Mouse (Mus musculus) embryonic facial prominence, embryonic 15.5 days (tissue): Measurements from ENCODE around the gene Usp1. TPM values are rescaled to one million over a fixed set of nuclear protein-coding genes. Genes with fewer than 3 reads are reported as not detected.
"Not testable (repeated sequence)": the region's sequence is repeated elsewhere in the genome, so short reads cannot be mapped to it uniquely, and the experiment has no call there.

Experiments used
- ATAC-seq: fragments of 200-750 bp; cut with Nextera tagmentation; 2 replicates; pipeline ENCODE4 v1.8.0; 2017; ENCODE audit warnings: low read depth, moderate TSS enrichment; ENCODE audit not compliant: insufficient number of reproducible peaks, low FRiP score, low TSS enrichment
- H3K27ac ChIP-seq: fragments of 300-500 bp; sonication (generic); replicated peaks from 2 replicates; pipeline ENCODE4 v1.5.1; 2015; ENCODE audit warnings: mild to moderate bottlenecking, inconsistent platforms
- H3K27me3 ChIP-seq: fragments of 300-500 bp; sonication (generic); 2 replicates; pipeline ENCODE4 v1.6.1; 2015; ENCODE audit warnings: inconsistent platforms
- H3K36me3 ChIP-seq: fragments of 300-500 bp; sonication (generic); 2 replicates; pipeline ENCODE4 v1.6.1; 2015; ENCODE audit warnings: mild to moderate bottlenecking, inconsistent platforms
- H3K4me1 ChIP-seq: fragments of 300-500 bp; sonication (generic); 2 replicates; pipeline ENCODE4 v1.6.1; 2015; ENCODE audit warnings: inconsistent platforms
- H3K4me2 ChIP-seq: fragments of 300-500 bp; sonication (generic); replicated peaks from 2 replicates; pipeline ENCODE4 v1.6.1; 2015; ENCODE audit warnings: mild to moderate bottlenecking, inconsistent platforms
- H3K4me3 ChIP-seq: fragments of 300-500 bp; sonication (generic); replicated peaks from 2 replicates; pipeline ENCODE4 v1.5.1; 2015; ENCODE audit warnings: mild to moderate bottlenecking, inconsistent platforms
- H3K9ac ChIP-seq: fragments of 300-500 bp; sonication (generic); 2 replicates; pipeline ENCODE4 v1.6.1; 2015; ENCODE audit warnings: inconsistent platforms
- H3K9me3 ChIP-seq: fragments of 300-500 bp; sonication (generic); replicated peaks from 2 replicates; pipeline ENCODE4 v1.6.1; 2016; ENCODE audit warnings: inconsistent platforms
- WGBS: fragments of 180-500 bp; shearing (Covaris S2); methylation state at CpG from one replicate; pipeline ENCODE4 v1.1.7; 2015; 5-methylcytosine and 5-hydroxymethylcytosine counted together
- polyA plus RNA-seq: library from polyadenylated mRNA; unstranded; fragments of >200 nt; fragmentation: Nextera tagmentation; extraction: Ambion mirVana; gene quantifications from 2 replicates; pipeline ENCODE4 v1.2.1, GENCODE M21; 2015

Gene Usp1
- polyA plus RNA-seq, 1 experiment from 2014 or later: 78.7 TPM

GRCm38 (mm10) chr4:98924906-98925178 lies 1.2 kb downstream of the Usp1 start:
- peak overlapping the region; percentile 77 for H3K4me2 ChIP-seq
- H3K4me1 ChIP-seq: peaks cover 18% of the 10 kb centered on the region
- peaks cover 2% of the 10 kb centered on the region; the same call in 1 of the 2 replicates for H3K36me3 ChIP-seq
- H3K9ac ChIP-seq: peak overlapping the region; percentile 68
- ATAC-seq: no peak
- H3K9me3 ChIP-seq: no peaks in the 10 kb centered on the region
- H3K4me3 ChIP-seq: peak overlapping the region; percentile 64
- WGBS: 2% methylated on average over 2 of the region's 2 CpGs
- H3K27ac ChIP-seq: peak overlapping the region; percentile 100
- H3K27me3 ChIP-seq: no peaks in the 10 kb centered on the region

- Histone ChIP-seq H3K27ac (no peak overlapping the region), H3K27me3 (no peaks in the 10 kb centered on the region), H3K9ac (0 out of 2 replicates have a peak overlapping the region, but pooled peaks have one; percentile 3), H3K36me3 (peaks cover 6% of the 10 kb centered on the region; the same call in 1 of the 2 replicates), H3K4me2 (peak overlapping the region; percentile 77), H3K9me3 (no peaks in the 10 kb centered on the region), H3K4me1 (peaks cover 18% of the 10 kb centered on the region), H3K4me3 (peak overlapping the region; percentile 64)
- ATAC-seq: no peak
- WGBS: 14% methylated on average over 6 of the region's 6 CpGs
Measured at GRCm38 (mm10) chr4:98925250-98925781, 1.7 kb downstream of the Usp1 start.

GRCm38 (mm10) chr4:98936036-98936435 lies 12.4 kb downstream of the Usp1 start:
- Histone ChIP-seq H3K4me2 (no peak overlapping the region), H3K4me1 (no peaks in the 10 kb centered on the region), H3K4me3 (no peak overlapping the region), H3K27ac (no peak overlapping the region), H3K27me3 (no peaks in the 10 kb centered on the region), H3K9me3 (no peaks in the 10 kb centered on the region), H3K9ac (no peak overlapping the region), H3K36me3 (peaks cover 60% of the 10 kb centered on the region)
- no peak for ATAC-seq
- WGBS: 82% methylated on average over 6 of the region's 6 CpGs

- not testable (repeated sequence) for ATAC-seq
Measured at GRCm38 (mm10) chr4:98938210-98938609, 14.6 kb downstream of the Usp1 start.

GRCm38 (mm10) chr4:98950563-98950962 lies 27.0 kb downstream of the Usp1 start:
- Histone ChIP-seq H3K9me3 (no peaks in the 10 kb centered on the region), H3K27ac (no peak overlapping the region), H3K4me1 (no peaks in the 10 kb centered on the region), H3K9ac (no peak overlapping the region), H3K36me3 (peaks cover 14% of the 10 kb centered on the region), H3K4me2 (no peak overlapping the region), H3K4me3 (no peak overlapping the region), H3K27me3 (no peaks in the 10 kb centered on the region)
- no peak for ATAC-seq

More at GRCm38 (mm10) chr4:98938210-98938609, 14.6 kb downstream of the Usp1 start:
- 91% methylated on average over 6 of the region's 6 CpGs for WGBS
- not testable (repeated sequence) for H3K4me2 ChIP-seq, H3K9me3 ChIP-seq, H3K4me3 ChIP-seq, H3K27ac ChIP-seq, H3K27me3 ChIP-seq, H3K4me1 ChIP-seq, H3K9ac ChIP-seq
- H3K36me3 ChIP-seq: peaks cover 56% of the 10 kb centered on the region

GRCm38 (mm10) chr4:98955986-98956385 lies 32.4 kb downstream of the Usp1 start:
- Histone ChIP-seq H3K4me3 (no peak overlapping the region), H3K9me3 (no peaks in the 10 kb centered on the region), H3K27me3 (no peaks in the 10 kb centered on the region), H3K27ac (no peak overlapping the region), H3K9ac (no peak overlapping the region), H3K4me2 (no peak overlapping the region), H3K4me1 (no peaks in the 10 kb centered on the region), H3K36me3 (peaks cover 39% of the 10 kb centered on the region)
- ATAC-seq: no peak
- 90% methylated on average over 8 of the region's 8 CpGs for WGBS

- no peak overlapping the region for H3K4me2 ChIP-seq
Measured at GRCm38 (mm10) chr4:98960243-98960642, 36.6 kb downstream of the Usp1 start.

GRCm38 (mm10) chr4:98969946-98970345 lies 46.3 kb downstream of the Usp1 start:
- H3K9me3 ChIP-seq: no peaks in the 10 kb centered on the region
- WGBS: 86% methylated on average over 3 of the region's 3 CpGs

More at GRCm38 (mm10) chr4:98960243-98960642, 36.6 kb downstream of the Usp1 start:
- Histone ChIP-seq H3K27me3 (no peaks in the 10 kb centered on the region), H3K4me1 (no peaks in the 10 kb centered on the region), H3K9ac (no peak overlapping the region), H3K9me3 (no peaks in the 10 kb centered on the region), H3K4me3 (no peak overlapping the region), H3K27ac (no peak overlapping the region), H3K36me3 (peaks cover 55% of the 10 kb centered on the region)
- WGBS: 91% methylated on average over 3 of the region's 3 CpGs
- no peak for ATAC-seq

GRCm38 (mm10) chr4:98975741-98976140 lies 52.1 kb downstream of the Usp1 start:
- H3K27ac ChIP-seq: no peak overlapping the region
- H3K36me3 ChIP-seq: peaks cover 37% of the 10 kb centered on the region
- H3K4me3 ChIP-seq: no peak overlapping the region
- H3K9me3 ChIP-seq: no peaks in the 10 kb centered on the region
- H3K27me3 ChIP-seq: no peaks in the 10 kb centered on the region
- no peak overlapping the region for H3K4me2 ChIP-seq
- no peak for ATAC-seq
- no peaks in the 10 kb centered on the region; the same call in 1 of the 2 replicates for H3K4me1 ChIP-seq
- 68% methylated on average over 8 of the region's 8 CpGs for WGBS
- H3K9ac ChIP-seq: no peak overlapping the region

More at GRCm38 (mm10) chr4:98969946-98970345, 46.3 kb downstream of the Usp1 start:
- Histone ChIP-seq H3K27me3 (no peaks in the 10 kb centered on the region), H3K36me3 (peaks cover 60% of the 10 kb centered on the region), H3K27ac (no peak overlapping the region), H3K9ac (no peak overlapping the region), H3K4me1 (no peaks in the 10 kb centered on the region), H3K4me3 (no peak overlapping the region), H3K4me2 (no peak overlapping the region)
- ATAC-seq: no peak

GRCm38 (mm10) chr4:98978288-98978687 lies 54.7 kb downstream of the Usp1 start:
- H3K9me3 ChIP-seq, H3K27me3 ChIP-seq, H3K9ac ChIP-seq, H3K4me1 ChIP-seq, ATAC-seq, H3K4me3 ChIP-seq, H3K4me2 ChIP-seq, H3K27ac ChIP-seq: not testable (repeated sequence)
- H3K36me3 ChIP-seq: peaks cover 26% of the 10 kb centered on the region
- WGBS: 89% methylated on average over 2 of the region's 2 CpGs

- Histone ChIP-seq H3K27ac (no peak overlapping the region), H3K4me1 (no peaks in the 10 kb centered on the region; the same call in 1 of the 2 replicates), H3K9ac (no peak overlapping the region), H3K27me3 (no peaks in the 10 kb centered on the region), H3K36me3 (peaks cover 28% of the 10 kb centered on the region), H3K9me3 (no peaks in the 10 kb centered on the region), H3K4me3 (no peak overlapping the region), H3K4me2 (no peak overlapping the region)
- no peak for ATAC-seq
- 78% methylated on average over 2 of the region's 2 CpGs for WGBS
Measured at GRCm38 (mm10) chr4:98978693-98979092, 55.1 kb downstream of the Usp1 start.

- not testable (repeated sequence) for H3K4me2 ChIP-seq, H3K9ac ChIP-seq, H3K4me3 ChIP-seq, H3K27me3 ChIP-seq, ATAC-seq, H3K27ac ChIP-seq, H3K9me3 ChIP-seq, H3K4me1 ChIP-seq
- WGBS: 75% methylated on average over 3 of the region's 3 CpGs
- H3K36me3 ChIP-seq: peaks cover 27% of the 10 kb centered on the region
Measured at GRCm38 (mm10) chr4:98979976-98980375, 56.4 kb downstream of the Usp1 start.
